Mouse (Mus musculus) bone marrow macrophage, adult 2 months (primary cell): ENCODE measurements around the gene Dohh.

Experiments
- CTCF ChIP-seq: IDR thresholded peaks from 2 replicates; pipeline ENCODE4 v1.5.1; 2012; ENCODE audit warnings: low read depth, mild to moderate bottlenecking, low read length, moderate library complexity
- POLR2A ChIP-seq: IDR thresholded peaks from 2 replicates; pipeline ENCODE4 v1.6.1; 2012; ENCODE audit warnings: mild to moderate bottlenecking, low read depth, low read length, borderline replicate concordance

GRCm38 (mm10) chr10:81412586-81413309 is 28.5 kb downstream of the Dohh start:
- TF ChIP-seq CTCF: no peak
- TF ChIP-seq POLR2A: no peak
